In genomic region chr6:38535788-38536187, GRCm38 (mm10) we compare ENCODE assay signal across 8 mouse cellular contexts. TPM values are rescaled to one million over a fixed set of nuclear protein-coding genes. Genes with fewer than 3 reads are reported as not detected.
DNase-seq lines count a peak whose midpoint lies in the region; ATAC-seq and TF ChIP-seq lines count a peak whose summit lies in the region.

No protein-coding gene starts in this region.

- intact Hi-C loops in gastrocnemius, adult 2 months (cut with DNase I), result loop anchor here (1.0 kb wide), 1 partner anchor 15 kb away; no protein-coding TSS in a partner anchor

- TF ChIP-seq RAD21 in CH12.LX (IDR thresholded peaks at IDR 0.05; ENCODE audit: low read depth, low read length), result no peak

- no peaks in the 10 kb centered on the region; the same call in 1 of the 2 replicates for H3K79me2 ChIP-seq in CH12.LX (replicated peaks; ENCODE audit: control insufficient read depth, extremely low read depth, insufficient read depth, poor library complexity, severe bottlenecking)

- no peak for TF ChIP-seq CTCF in gastrocnemius, adult 2 months (IDR thresholded peaks at IDR 0.05)
- TF ChIP-seq CTCF in CH12.LX (conservative IDR thresholded peaks at IDR 0.05 in 1 of 2, IDR thresholded peaks at IDR 0.05 in 1 of 2; ENCODE audit: low read depth in 2 of 2, low read length in 2 of 2), result no peak

- dilution Hi-C loops in CH12.LX (cut with MboI; ENCODE audit: extremely low pct_ligation_motif_present, extremely low pct_unique_long_range_greater_than_20kb, low sequenced_read_pairs), result no loop called here

- 87% methylated on average over 1 of the region's 1 CpGs for WGBS in hindbrain, embryonic 10.5 days
- WGBS in liver, embryonic 16.5 days (ENCODE audit: insufficient replicate concordance), result 73% methylated on average over 1 of the region's 1 CpGs

- H3K4me3 ChIP-seq in gastrocnemius, adult 2 months, result peak overlapping the region; percentile 100
- peak overlapping the region; percentile 85 to 90 (median 85) for H3K4me3 ChIP-seq in CH12.LX (replicated peaks in 1 of 3; ENCODE audit: low read depth in 2 of 3, low read length in 2 of 3, poor library complexity in 1 of 3)
- H3K4me3 ChIP-seq in hindbrain, embryonic 10.5 days, result peak overlapping the region; percentile 89
- peak overlapping the region; percentile 98 for H3K4me3 ChIP-seq in liver, embryonic 16.5 days (ENCODE audit: low read depth, low read length)

- peak overlapping the region; percentile 74 for H3K4me2 ChIP-seq in CH12.LX (ENCODE audit: insufficient read depth, low read depth, poor library complexity, severe bottlenecking)
- H3K4me2 ChIP-seq in liver, embryonic 16.5 days (ENCODE audit: low read depth, low read length), result peak overlapping the region; percentile 79

- DNase-seq in gastrocnemius, adult 2 months, result no peak
- no peak for DNase-seq in gastrocnemius, postnatal 4 days (ENCODE audit: low spot score in 2 of 2)
- no peak for DNase-seq in CH12.LX (ENCODE audit: extremely low read depth)
- DNase-seq in hindbrain, embryonic 10.5 days (ENCODE audit: low spot score), result no peak
- no peak for DNase-seq in adrenal gland, postnatal 10 days
- DNase-seq in thymus, postnatal 25 days, result no peak
- DNase-seq in thymus, postnatal 4 days, result no peak

- no peak for TF ChIP-seq POLR2A in CH12.LX (IDR thresholded peaks at IDR 0.05; ENCODE audit: low read depth, low read length)

- TF ChIP-seq EP300 in CH12.LX (IDR thresholded peaks at IDR 0.05; ENCODE audit: low read length), result no peak

- H3K9ac ChIP-seq in CH12.LX (ENCODE audit: insufficient read depth, low read depth), result peak overlapping the region; percentile 60; the same call in 1 of the 2 replicates
- no peak overlapping the region; the same call in 1 of the 2 replicates for H3K9ac ChIP-seq in liver, embryonic 16.5 days (ENCODE audit: low read depth, low read length)

- in situ Hi-C loops in CH12.LX (cut with MboI; ENCODE audit: low pct_ligation_motif_present, low pct_unique_long_range_greater_than_20kb, low sequenced_read_pairs), result loop anchor here (25.0 kb wide), 1 partner anchor 373 kb away; no protein-coding TSS in a partner anchor

- H3K27ac ChIP-seq in gastrocnemius, adult 2 months, result peak overlapping the region; percentile 100
- H3K27ac ChIP-seq in CH12.LX (ENCODE audit: insufficient read depth, low read depth), result no peak overlapping the region
- H3K27ac ChIP-seq in hindbrain, embryonic 10.5 days, result no peak overlapping the region
- no peak overlapping the region for H3K27ac ChIP-seq in liver, embryonic 16.5 days (ENCODE audit: low read length)

- H3K27me3 ChIP-seq in CH12.LX (replicated peaks), result no peaks in the 10 kb centered on the region
- no peaks in the 10 kb centered on the region for H3K27me3 ChIP-seq in hindbrain, embryonic 10.5 days (ENCODE audit: insufficient read depth, poor library complexity, severe bottlenecking)
- H3K27me3 ChIP-seq in liver, embryonic 16.5 days (ENCODE audit: control insufficient read depth, insufficient read depth, low read depth, low read length), result no peaks in the 10 kb centered on the region

- H3K9me3 ChIP-seq in CH12.LX (replicated peaks; ENCODE audit: low read length), result no peaks in the 10 kb centered on the region
- no peaks in the 10 kb centered on the region for H3K9me3 ChIP-seq in hindbrain, embryonic 10.5 days
- no peaks in the 10 kb centered on the region for H3K9me3 ChIP-seq in liver, embryonic 16.5 days (replicated peaks; ENCODE audit: control insufficient read depth, low read length)

- H3K36me3 ChIP-seq in CH12.LX (replicated peaks in 1 of 2; ENCODE audit: control insufficient read depth in 1 of 2, insufficient read depth in 1 of 2, low read length in 1 of 2), result peaks cover 0 to 13% of the 10 kb centered on the region in 2 experiments
- peaks cover 18% of the 10 kb centered on the region for H3K36me3 ChIP-seq in hindbrain, embryonic 10.5 days
- H3K36me3 ChIP-seq in liver, embryonic 16.5 days (ENCODE audit: control insufficient read depth, insufficient read depth), result no peaks in the 10 kb centered on the region

- H3K4me1 ChIP-seq in CH12.LX (ENCODE audit: control insufficient read depth in 1 of 2, insufficient read depth in 2 of 2), result peaks cover 3 to 18% of the 10 kb centered on the region in 2 experiments; a peak in 3 of 4 replicates
- peaks cover 19% of the 10 kb centered on the region for H3K4me1 ChIP-seq in hindbrain, embryonic 10.5 days (replicated peaks)
- H3K4me1 ChIP-seq in liver, embryonic 16.5 days (ENCODE audit: control insufficient read depth, low read depth, low read length), result peaks cover 11% of the 10 kb centered on the region

- ATAC-seq in liver, embryonic 16.5 days (ENCODE audit: low read depth), result no peak

TF ChIP-seq in CH12.LX, 34 proteins besides CTCF, POLR2A, EP300 and RAD21:
- TF ChIP-seq MEF2A (IDR thresholded peaks at IDR 0.05; ENCODE audit: borderline replicate concordance, low read depth, low read length) (no peak), BHLHE40 (IDR thresholded peaks at IDR 0.05; ENCODE audit: low read depth, low read length) (peak; percentile 62; the same call in 1 of the 2 replicates)
TF ChIP-seq in CH12.LX: peak in this region for 1.

RNA-seq across cellular contexts. Expression of gene Fmc1, which starts 2.5 kb away (rescaled TPM):
- total RNA-seq in gastrocnemius, adult 2 months (2021), result 100 to 1,000 TPM; 128 to 218 TPM
- total RNA-seq in gastrocnemius, postnatal 4 days (2021), result 10 to 100 TPM; 72.4 to 77.7 TPM
- 65.3 and 78.2 TPM in 2 replicates for total RNA-seq in CH12.LX (2012; rRNA removed)
- 45.2 and 47.3 TPM in 2 replicates for total RNA-seq in CH12.LX (2014; rRNA removed)
- polyA plus RNA-seq in CH12.LX (2012; ENCODE audit: insufficient read length, low read depth), result 23.1 and 30.4 TPM in 2 replicates
- 121 and 131 TPM in 2 replicates for polyA plus RNA-seq in hindbrain, embryonic 10.5 days (2016; fragmentation: Nextera tagmentation; extraction: Ambion mirVana)
- 74.5 and 81.7 TPM in 2 replicates for polyA plus RNA-seq in liver, embryonic 16.5 days (2015; fragmentation: Nextera tagmentation; extraction: Ambion mirVana)
- 100 to 1,000 TPM; 204 to 233 TPM for total RNA-seq in adrenal gland, postnatal 10 days (2021)

RNA-seq across cellular contexts. Expression of gene Luc7l2, which starts 15.3 kb away (rescaled TPM):
- 100 to 1,000 TPM; 128 to 134 TPM for total RNA-seq in gastrocnemius, adult 2 months (2021)
- total RNA-seq in gastrocnemius, postnatal 4 days (2021), result 100 to 1,000 TPM; 138 to 156 TPM
- total RNA-seq in CH12.LX (2012; rRNA removed) (62.0 and 62.5 TPM in 2 replicates), CH12.LX (2014; rRNA removed) (92.5 and 99.9 TPM in 2 replicates)
- polyA plus RNA-seq in CH12.LX (2012; ENCODE audit: insufficient read length, low read depth), result 173 and 183 TPM in 2 replicates
- polyA plus RNA-seq in hindbrain, embryonic 10.5 days (2016; fragmentation: Nextera tagmentation; extraction: Ambion mirVana), result 32.7 and 36.5 TPM in 2 replicates
- polyA plus RNA-seq in liver, embryonic 16.5 days (2015; fragmentation: Nextera tagmentation; extraction: Ambion mirVana), result 15.0 and 16.6 TPM in 2 replicates
- total RNA-seq in adrenal gland, postnatal 10 days (2021), result 100 to 1,000 TPM; 116 to 184 TPM
